Mouse (Mus musculus) bone marrow macrophage, adult 2 months (primary cell): ENCODE data around the gene Gm12184.

Source experiments
- CTCF ChIP-seq: IDR thresholded peaks from 2 replicates; pipeline ENCODE4 v1.5.1; 2012; ENCODE audit warnings: low read depth, mild to moderate bottlenecking, low read length, moderate library complexity
- POLR2A ChIP-seq: IDR thresholded peaks from 2 replicates; pipeline ENCODE4 v1.6.1; 2012; ENCODE audit warnings: mild to moderate bottlenecking, low read depth, low read length, borderline replicate concordance

GRCm38 (mm10) chr11:48806856-48807562 is 19.4 kb downstream of the Gm12184 start:
- no peak for TF ChIP-seq POLR2A
- TF ChIP-seq CTCF: no peak
